Mouse (Mus musculus): ENCODE measurements around the gene Hist1h2be.

The Hist1h2be gene

GRCm38 (mm10) chr13:23620733-23621531, at the start of gene Hist1h2be:
Gene Hist1h2be (minus strand): TSS chr13:23621124.
- peak; percentile 99 for DNase-seq (ENCODE audit: low read depth, low spot score)

- DNase-seq (ENCODE audit: low read depth, low spot score): no peak
These were observed 41.6 kb upstream of the Hist1h2be start for GRCm38 (mm10) chr13:23662536-23662935.

GRCm38 (mm10) chr13:23659636-23660366, 38.9 kb upstream of the Hist1h2be start:
- no peak for DNase-seq (ENCODE audit: low read depth, low spot score)

- peak; percentile 24 for DNase-seq (ENCODE audit: low read depth, low spot score)
These were observed 9.7 kb upstream of the Hist1h2be start for GRCm38 (mm10) chr13:23630653-23631052.

GRCm38 (mm10) chr13:23622861-23623450, 2.0 kb upstream of the Hist1h2be start:
- peak; percentile 45 for DNase-seq (ENCODE audit: low read depth, low spot score)

GRCm38 (mm10) chr13:23622175-23622671, 1.3 kb upstream of the Hist1h2be start, which contains the start of gene Hist1h1e:
Gene Hist1h1e (minus strand): TSS chr13:23622558.
- peak; percentile 96 for DNase-seq (ENCODE audit: low read depth, low spot score)

- DNase-seq (ENCODE audit: low read depth, low spot score): peak; percentile 96
These were observed 729 bp upstream of the Hist1h2be start for GRCm38 (mm10) chr13:23621532-23622174.

- peak; percentile 14 for DNase-seq (ENCODE audit: low read depth, low spot score)
These were observed 730 bp downstream of the Hist1h2be start for GRCm38 (mm10) chr13:23620056-23620732.

- DNase-seq (ENCODE audit: low read depth, low spot score): no peak
These were observed 9.3 kb downstream of the Hist1h2be start for GRCm38 (mm10) chr13:23611638-23612037.

GRCm38 (mm10) chr13:23610393-23610792, 10.5 kb downstream of the Hist1h2be start:
- DNase-seq (ENCODE audit: low read depth, low spot score): no peak

GRCm38 (mm10) chr13:23609844-23610243, 11.1 kb downstream of the Hist1h2be start:
- DNase-seq (ENCODE audit: low read depth, low spot score): no peak

- DNase-seq (ENCODE audit: low read depth, low spot score): no peak
These were observed 11.7 kb downstream of the Hist1h2be start for GRCm38 (mm10) chr13:23609209-23609608.

GRCm38 (mm10) chr13:23605052-23605451, 15.9 kb downstream of the Hist1h2be start:
- no peak for DNase-seq (ENCODE audit: low read depth, low spot score)

- no peak for DNase-seq (ENCODE audit: low read depth, low spot score)
These were observed 16.5 kb downstream of the Hist1h2be start for GRCm38 (mm10) chr13:23604452-23604851.

- no peak for DNase-seq (ENCODE audit: low read depth, low spot score)
These were observed 17.7 kb downstream of the Hist1h2be start for GRCm38 (mm10) chr13:23603182-23603699.

- peak; percentile 87 for DNase-seq (ENCODE audit: low read depth, low spot score)
These were observed 23.0 kb downstream of the Hist1h2be start for GRCm38 (mm10) chr13:23597957-23598356.

- no peak for DNase-seq (ENCODE audit: low read depth, low spot score)
These were observed 25.1 kb downstream of the Hist1h2be start for GRCm38 (mm10) chr13:23595622-23596372.

GRCm38 (mm10) chr13:23595185-23595584, 25.7 kb downstream of the Hist1h2be start:
- DNase-seq (ENCODE audit: low read depth, low spot score): no peak

GRCm38 (mm10) chr13:23593051-23593770, 27.7 kb downstream of the Hist1h2be start:
- no peak for DNase-seq (ENCODE audit: low read depth, low spot score)

Measured in brain, adult 2 months (tissue).